Mouse (Mus musculus) stomach, postnatal 0 days (tissue): ENCODE results near the gene Chst12.

ENCODE experiments used
- CTCF ChIP-seq: IDR thresholded peaks from 2 replicates; pipeline ENCODE4 v1.5.1; 2016; ENCODE audit warnings: antibody characterized with exemption, low read depth, mild to moderate bottlenecking, moderate library complexity
- EP300 ChIP-seq: optimal IDR thresholded peaks from 2 replicates; pipeline ENCODE3; 2016; ENCODE audit warnings: antibody characterized with exemption

- TF ChIP-seq CTCF (no peak), EP300 (no peak)
These were observed 4.6 kb upstream of the Chst12 start for GRCm38 (mm10) chr5:140500736-140501135.
